Mouse (Mus musculus) G1E (cell line): Measurements from ENCODE around the gene Crb3.

Experiments
- CTCF ChIP-seq: IDR thresholded peaks from 2 replicates; pipeline ENCODE4 v1.5.1; 2012; ENCODE audit warnings: low read depth, low read length, inconsistent platforms, mixed read lengths
- GATA1 ChIP-seq: IDR thresholded peaks from 2 replicates; pipeline ENCODE4 v1.6.1; 2012; ENCODE audit warnings: borderline replicate concordance, low read length, inconsistent platforms, mixed read lengths
- GATA2 ChIP-seq: IDR thresholded peaks from 2 replicates; pipeline ENCODE4 v1.6.1; 2012; ENCODE audit warnings: low read depth, low read length, inconsistent platforms, borderline replicate concordance
- POLR2AphosphoS5 ChIP-seq: IDR thresholded peaks from 2 replicates; pipeline ENCODE4 v1.6.1; 2012; ENCODE audit warnings: low read depth, low read length, inconsistent platforms; ENCODE audit not compliant: insufficient replicate concordance
- TAL1 ChIP-seq: conservative IDR thresholded peaks from 2 replicates; pipeline ENCODE4 v1.6.1; 2012; ENCODE audit warnings: low read depth, low read length, inconsistent platforms, mixed read lengths

DNA sequence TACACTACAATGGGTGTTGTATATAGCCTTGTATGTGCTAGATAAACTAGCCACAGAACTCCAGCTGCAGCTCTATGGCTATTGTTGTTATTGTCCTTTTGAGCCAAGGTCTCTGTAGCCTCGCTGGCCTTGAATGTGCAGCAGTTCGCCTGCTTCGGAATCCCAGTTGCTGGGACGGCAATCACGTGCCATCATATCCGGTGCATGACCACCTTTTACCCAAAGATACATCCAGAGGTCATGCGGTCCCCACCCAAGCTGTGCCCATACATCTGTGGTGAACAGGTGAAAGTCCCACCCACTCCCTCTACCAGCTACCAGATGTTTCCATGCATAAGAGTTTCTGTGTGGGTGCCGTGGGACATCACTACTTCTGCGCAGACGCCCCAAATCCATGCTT lies 2.2 kb downstream of the Crb3 start:
- no peak for TF ChIP-seq CTCF
- TF ChIP-seq TAL1: no peak
- no peak for TF ChIP-seq GATA2
- TF ChIP-seq GATA1: no peak
- TF ChIP-seq POLR2AphosphoS5: no peak
